Mouse (Mus musculus): ENCODE data around the gene Gpx7.
"Not testable (repeated sequence)": the region's sequence is repeated elsewhere in the genome, so short reads cannot be mapped to it uniquely, and the experiment has no call there.

Gene Gpx7

DNA sequence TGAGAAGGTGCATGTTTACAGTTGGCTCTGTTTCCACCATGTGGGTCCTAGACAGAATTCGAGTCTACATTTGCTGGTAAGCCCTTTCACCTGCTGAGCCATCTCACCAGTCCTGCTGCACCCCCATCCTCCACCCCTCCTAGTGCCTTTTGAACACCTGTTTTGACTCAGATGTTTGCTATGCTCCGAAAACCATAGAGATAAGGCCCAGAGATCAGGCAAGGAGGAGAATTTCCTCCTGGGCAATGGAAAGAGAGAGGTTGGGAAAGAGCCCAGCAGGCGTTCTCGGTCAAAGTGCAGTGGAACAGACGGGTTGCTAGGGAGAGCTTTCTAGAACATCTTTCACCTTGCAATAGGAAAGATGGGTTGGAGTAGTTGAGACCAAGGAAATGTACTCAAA, 15.6 kb downstream of the Gpx7 start:
- in situ Hi-C loops (cut with MboI, MseI), result loop anchor here in 1 of 2 experiments (10.0 kb wide), 1 partner anchor 756 kb away; no protein-coding TSS in a partner anchor

GRCm38 (mm10) chr4:108388741-108389140, 18.0 kb downstream of the Gpx7 start:
- in situ Hi-C loops (cut with MboI, MseI), result no loop called here

GRCm38 (mm10) chr4:108387681-108388253, 19.0 kb downstream of the Gpx7 start:
- in situ Hi-C loops (cut with MboI, MseI), result no loop called here

DNA sequence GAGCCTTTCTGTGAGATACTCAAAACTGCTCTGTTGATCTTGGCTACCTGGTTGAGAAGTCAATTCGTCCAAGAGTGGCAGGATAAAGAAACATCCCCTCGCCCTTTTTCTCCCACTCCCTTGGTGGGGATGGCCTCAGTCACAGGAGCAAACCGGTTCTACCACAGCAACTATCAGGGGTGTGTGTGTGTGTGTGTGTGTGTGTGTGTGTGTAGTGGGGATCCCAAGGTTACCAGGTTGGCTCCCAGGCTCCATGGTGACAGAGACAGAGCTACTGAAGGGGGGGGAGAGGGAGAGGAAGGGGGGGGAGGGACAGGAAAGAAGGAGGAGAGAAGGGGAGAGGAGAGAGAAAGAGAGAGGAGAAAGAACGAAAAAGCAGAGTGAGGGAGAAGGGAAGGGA, 19.7 kb downstream of the Gpx7 start:
- in situ Hi-C loops (cut with MboI, MseI), result no loop called here

DNA sequence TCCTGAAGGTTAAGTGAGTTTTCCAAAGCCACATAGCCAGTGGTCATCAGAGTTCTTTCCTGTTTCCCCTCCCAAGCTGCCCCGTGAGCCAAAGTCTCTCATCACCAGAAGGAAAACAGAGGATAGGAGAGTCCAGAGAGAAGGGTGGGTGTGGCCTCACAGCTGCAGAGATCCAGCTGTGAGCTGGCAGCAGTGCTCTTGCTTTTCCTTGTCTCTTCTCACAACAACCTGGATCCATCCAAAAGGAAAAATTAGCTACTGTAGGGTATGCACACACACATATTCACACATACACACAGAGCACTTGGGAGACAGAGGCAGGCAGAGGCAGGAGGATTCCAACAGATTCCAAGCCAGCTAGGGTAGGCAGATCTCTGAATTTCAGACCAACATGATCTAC, 20.7 kb downstream of the Gpx7 start:
- in situ Hi-C loops (cut with MboI, MseI), result no loop called here

- in situ Hi-C loops (cut with MboI, MseI), result no loop called here
Measured at GRCm38 (mm10) chr4:108383183-108383714, 23.5 kb downstream of the Gpx7 start, which contains the start of gene Shisal2a. Gene Shisal2a (minus strand): TSS chr4:108383349.

DNA sequence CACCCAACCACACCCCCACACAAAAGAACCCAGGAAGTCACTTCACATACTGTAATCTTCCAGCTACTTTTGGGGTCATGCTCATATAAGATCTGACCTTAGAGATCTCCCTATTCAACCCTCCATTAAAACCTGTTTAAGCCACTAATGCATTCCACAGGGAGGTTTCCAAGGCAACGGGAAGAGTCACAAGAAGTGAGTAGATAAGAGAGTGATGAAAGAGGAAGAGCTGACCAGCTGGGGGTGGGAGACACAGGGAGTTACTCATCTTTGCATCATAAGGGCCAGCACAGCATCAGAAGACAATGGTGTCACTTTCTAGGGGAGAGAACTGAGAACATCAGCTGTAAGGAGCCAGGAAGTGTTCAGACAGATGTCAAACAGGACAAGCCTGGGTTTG, 26.6 kb downstream of the Gpx7 start:
- in situ Hi-C loops (cut with MboI, MseI), result no loop called here

DNA sequence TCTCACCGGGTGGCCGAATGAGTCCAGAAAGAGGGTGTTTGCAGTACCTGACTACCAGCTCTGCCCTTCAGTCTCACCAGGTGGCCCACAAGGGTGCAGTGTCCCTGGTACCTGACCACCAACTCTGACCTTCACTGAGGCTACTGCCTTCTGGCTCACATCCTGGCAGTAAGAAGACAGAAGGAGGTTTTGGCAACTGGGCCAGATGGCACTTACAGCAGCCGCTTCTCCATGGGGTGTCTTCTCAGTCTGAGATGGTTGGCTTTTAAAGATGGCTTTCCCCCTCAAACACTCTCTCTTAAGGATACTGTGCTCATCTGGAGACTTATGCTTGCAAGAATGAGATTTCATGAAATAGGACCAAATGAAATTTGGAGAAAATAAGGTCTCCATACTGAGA, 27.3 kb downstream of the Gpx7 start:
- in situ Hi-C loops (cut with MboI, MseI), result no loop called here

DNA sequence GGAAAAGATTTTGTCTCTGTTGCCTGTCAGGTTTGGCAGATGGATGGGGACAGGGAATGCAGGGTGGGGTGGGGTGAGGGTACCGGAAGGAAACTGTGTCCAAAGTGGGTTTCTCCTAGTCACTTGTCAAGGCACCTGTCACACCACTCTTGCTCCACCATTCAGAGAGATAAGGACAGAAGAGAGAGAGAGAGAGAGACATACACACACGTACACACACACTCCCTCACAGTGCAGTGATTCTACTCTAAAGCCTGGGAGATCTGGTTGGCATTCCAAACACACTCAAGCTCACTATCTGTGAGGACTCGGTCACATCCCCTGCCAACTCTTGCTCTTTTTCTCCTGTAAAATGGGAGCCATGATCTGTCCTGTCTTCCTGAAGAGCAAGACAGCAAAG, 34.6 kb downstream of the Gpx7 start:
- in situ Hi-C loops (cut with MboI, MseI), result no loop called here

GRCm38 (mm10) chr4:108371421-108371820, 35.3 kb downstream of the Gpx7 start:
- in situ Hi-C loops (cut with MboI, MseI), result no loop called here

- in situ Hi-C loops (cut with MboI, MseI), result no loop called here
Measured at GRCm38 (mm10) chr4:108370409-108370808, 36.4 kb downstream of the Gpx7 start.

GRCm38 (mm10) chr4:108369254-108369653, 37.5 kb downstream of the Gpx7 start:
- in situ Hi-C loops (cut with MboI, MseI), result no loop called here

- in situ Hi-C loops (cut with MboI, MseI), result no loop called here
Measured at GRCm38 (mm10) chr4:108364111-108364476, 42.7 kb downstream of the Gpx7 start.

GRCm38 (mm10) chr4:108363355-108364110, 43.2 kb downstream of the Gpx7 start:
- in situ Hi-C loops (cut with MboI, MseI), result no loop called here

- in situ Hi-C loops (cut with MboI, MseI), result no loop called here
Measured at GRCm38 (mm10) chr4:108362321-108363261, 44.2 kb downstream of the Gpx7 start.

DNA sequence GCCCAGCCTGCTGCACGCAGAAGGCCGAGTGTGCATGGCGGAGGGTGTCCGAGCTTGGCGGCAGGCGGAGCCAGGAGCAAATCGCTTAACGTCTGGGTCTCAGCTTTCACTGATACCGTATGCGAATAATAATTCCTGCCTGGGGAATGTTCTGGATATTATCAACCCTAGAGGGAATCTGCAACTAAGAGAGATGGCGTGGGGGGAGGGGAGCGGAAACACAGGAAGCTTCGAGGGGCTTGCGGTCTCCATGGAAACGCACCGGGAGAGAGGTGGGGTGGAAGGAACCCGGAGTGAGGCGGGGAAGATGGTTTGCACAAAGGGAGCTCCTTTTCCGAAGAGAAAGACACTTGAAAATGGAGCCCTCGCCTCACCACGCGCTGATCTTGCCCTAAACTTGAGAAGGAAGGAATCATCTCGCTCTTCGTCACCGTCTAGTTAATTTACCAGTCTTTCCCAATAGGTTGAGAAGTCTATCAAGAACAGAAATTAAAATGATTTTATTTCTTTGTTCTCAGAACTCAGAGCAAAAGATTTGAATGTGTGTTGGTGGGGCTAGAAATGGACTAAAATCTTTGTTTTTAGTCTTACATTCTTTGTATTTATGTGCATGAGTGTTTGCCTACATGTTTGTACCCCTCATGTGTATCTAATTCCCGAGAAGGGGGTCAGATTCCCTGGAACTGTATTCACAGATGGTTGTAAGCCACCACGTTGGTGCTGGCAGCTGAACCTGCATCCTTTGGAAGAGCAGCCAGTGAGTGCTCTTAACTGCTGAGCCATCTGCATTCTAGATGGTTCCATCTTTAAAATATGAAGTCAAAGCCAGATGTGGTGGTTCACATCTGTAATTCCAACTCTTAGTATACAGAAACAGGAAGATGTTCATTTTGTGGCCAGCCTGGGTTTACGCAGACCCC, 46.4 kb downstream of the Gpx7 start:
- in situ Hi-C loops (cut with MboI, MseI), result no loop called here

GRCm38 (mm10) chr4:108358498-108358897, 48.3 kb downstream of the Gpx7 start:
- in situ Hi-C loops (cut with MboI, MseI), result no loop called here

DNA sequence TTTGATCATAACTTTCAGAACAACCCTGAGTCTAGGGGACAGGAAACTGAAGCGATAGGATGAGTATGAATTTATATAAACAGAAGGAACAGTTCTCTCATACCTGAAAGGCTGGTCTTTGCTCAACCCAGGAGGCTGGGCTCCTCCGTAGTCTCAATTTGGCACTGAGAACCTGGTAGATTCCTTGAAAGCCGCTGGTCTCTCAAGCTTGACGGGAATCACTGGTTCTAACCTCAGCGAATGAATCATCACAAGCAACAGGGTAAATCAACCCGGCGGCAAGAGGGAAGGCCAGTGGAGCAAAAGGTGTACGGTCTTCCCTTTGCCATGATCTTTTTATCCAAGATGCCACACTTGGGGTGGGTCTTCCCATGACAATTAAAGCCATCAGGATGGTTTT, 49.3 kb downstream of the Gpx7 start:
- in situ Hi-C loops (cut with MboI, MseI), result no loop called here

DNA sequence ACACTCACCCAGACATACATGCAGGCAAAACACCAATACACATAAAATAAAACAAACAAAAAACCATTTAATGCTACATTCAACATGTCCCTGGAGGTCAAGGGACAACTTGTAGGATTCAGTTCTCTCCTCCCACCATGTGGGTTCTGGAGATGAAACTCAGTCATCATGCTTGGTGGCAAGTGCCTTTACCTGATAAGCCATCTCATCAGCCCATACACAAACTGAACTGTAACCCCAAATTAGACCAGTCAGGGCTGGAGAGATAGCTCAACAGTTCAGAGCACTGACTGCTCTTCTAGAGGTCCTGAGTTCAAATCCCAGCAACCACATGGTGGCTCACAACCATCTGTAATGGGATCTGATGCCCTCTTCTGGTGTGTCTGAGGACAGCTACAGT, 53.2 kb downstream of the Gpx7 start:
- in situ Hi-C loops (cut with MboI, MseI), result not testable (repeated sequence)

GRCm38 (mm10) chr4:108350819-108351218, 55.9 kb downstream of the Gpx7 start:
- in situ Hi-C loops (cut with MboI, MseI), result no loop called here

Measured in T-helper 17 cell (primary cell).